Mouse (Mus musculus): Measurements from ENCODE around the gene Tulp3. TPM values are rescaled to one million over a fixed set of nuclear protein-coding genes. Genes with fewer than 3 reads are reported as not detected.

The Tulp3 gene
- total RNA-seq, 2 experiments from 2014 or later: 0.84 to 3.0 TPM

DNA sequence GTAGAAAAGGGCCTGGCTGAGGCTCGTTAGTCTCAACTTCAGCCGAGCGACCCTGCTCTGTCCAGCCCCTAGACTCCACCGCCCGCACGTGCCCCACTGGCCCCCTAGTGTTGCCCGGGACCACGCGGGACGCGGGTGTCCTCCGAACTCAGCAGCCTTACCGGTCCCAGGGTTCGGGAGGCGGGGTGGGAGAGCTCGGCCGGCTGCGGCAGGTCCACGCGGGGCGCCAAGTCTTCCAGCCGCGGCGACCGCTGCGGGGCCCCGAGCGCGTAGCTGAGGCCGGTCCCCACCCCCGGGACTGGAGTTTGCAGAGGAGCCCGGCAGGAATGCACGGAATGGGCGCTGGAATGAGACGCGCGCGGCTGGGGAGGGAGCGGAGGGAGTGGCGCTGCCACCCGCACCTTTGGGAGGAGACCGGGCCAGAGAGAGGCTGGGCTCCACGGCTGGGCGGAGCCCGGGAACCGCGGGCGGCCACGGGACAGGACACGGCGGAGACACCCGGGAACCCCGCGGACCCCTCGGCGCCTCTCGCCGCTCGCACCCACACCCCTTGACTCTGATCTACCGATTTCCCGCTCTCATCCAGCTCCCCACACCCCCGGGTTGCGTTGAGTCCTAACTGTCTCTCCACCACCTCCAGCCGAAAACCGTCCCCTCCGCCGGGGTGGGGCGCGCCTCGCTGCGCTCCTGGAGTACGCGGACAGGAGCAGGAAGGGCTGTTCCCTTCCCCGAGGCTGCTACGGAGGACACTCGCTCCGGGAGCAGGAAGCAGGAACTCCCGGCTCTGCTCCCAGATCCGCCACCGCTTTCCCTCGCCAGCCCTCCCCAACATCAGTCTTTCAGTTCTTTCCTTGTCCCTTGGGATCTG lies 55.3 kb downstream of the Tulp3 start, which contains the start of gene Tead4:
Gene Tead4, minus strand, starts transcription at position 690 of the 868 bp plus-strand sequence.
- no peak for ATAC-seq (replicated peaks; ENCODE audit: low FRiP score, poor library complexity, severe bottlenecking)

DNA sequence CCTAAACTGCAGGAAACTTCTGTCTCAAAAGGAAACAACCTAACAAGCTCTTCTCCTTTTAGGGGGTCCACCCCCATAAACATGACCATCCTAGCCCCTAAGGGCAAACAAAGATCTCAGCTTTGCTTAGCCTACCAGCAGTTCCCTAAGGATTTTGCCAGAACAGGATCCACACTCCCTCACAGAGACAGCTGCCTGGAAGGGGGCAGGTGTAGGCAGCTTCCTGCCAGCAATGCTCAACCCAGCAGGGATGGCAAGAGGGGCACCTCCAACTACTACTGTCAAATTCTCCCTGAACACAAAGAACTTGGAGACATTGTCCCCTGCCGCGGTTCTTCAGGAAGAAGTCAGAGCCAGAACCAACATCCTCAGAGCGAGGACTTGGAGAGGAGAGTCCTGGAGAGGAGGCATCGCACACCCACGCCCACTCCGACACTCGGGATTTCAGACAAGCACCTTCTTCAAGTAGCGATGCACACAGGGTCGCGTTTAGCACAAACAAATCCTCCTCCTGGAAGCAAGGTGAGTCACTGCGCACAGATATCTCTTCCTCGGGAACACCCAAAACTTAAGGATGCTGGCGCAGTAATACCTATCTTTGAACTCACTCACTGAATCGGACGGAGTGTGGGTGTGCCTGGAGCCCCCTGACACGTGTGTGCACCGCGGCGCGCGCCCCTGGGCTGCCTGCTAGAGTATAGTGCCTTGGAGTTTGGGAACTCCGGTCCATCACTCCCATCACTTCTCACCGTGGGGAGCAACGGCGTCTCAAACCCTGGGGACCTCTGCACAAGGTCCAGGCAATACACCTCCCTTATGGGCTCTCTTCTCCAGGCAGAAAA lies 56.1 kb downstream of the Tulp3 start:
- no peak for ATAC-seq (replicated peaks; ENCODE audit: low FRiP score, poor library complexity, severe bottlenecking)

DNA sequence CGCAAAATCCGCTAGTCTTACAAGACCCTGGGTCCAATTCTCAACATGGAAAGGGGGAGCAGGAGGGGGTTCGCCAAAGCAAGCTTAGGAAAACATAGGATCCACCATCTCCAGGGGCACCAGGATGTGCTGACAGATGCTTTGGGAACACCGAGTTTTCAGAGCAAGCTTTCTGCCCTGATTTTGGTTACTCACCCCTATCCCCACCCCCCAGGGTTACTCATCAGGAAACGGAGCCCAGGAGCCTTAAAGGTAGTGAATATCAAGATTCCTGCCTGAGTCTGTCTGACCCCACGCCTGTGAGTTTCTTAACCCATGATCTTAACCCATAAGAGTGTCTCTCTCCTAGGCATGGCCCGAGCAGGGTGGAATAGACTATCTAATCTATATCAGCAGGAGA lies 57.4 kb downstream of the Tulp3 start:
- no peak for ATAC-seq (replicated peaks; ENCODE audit: low FRiP score, poor library complexity, severe bottlenecking)

DNA sequence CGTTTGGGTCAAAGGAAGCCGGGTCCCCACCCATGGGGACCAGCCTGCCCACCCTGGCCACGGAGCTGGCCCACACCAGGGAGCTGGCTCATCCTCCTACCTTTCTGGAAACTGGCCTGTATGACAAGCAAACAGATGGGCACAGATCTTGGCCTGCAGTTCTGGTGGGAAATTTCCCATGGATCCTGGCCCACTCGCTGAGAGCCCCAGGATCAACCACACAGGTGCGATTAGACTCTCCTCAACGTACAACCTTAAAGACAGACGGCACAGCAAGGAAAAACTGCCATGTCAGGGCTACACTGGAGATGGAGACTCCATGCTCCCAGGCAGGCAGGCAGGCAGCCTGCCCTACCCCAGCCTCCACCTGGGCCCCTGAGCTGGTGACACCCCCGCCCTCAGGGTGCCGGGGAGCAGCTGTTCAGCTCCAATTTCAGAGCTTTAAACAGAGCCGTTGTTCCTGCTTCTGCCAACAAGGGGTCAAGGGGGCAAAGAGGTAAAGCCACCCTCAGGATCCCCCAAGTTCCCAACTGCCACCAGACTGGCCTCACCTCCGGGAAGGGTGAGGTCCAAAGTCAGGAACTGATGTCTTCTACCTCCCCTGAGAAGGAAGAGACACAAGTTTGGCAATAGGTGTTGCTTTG lies 58.8 kb downstream of the Tulp3 start:
- ATAC-seq (replicated peaks; ENCODE audit: low FRiP score, poor library complexity, severe bottlenecking): no peak

DNA sequence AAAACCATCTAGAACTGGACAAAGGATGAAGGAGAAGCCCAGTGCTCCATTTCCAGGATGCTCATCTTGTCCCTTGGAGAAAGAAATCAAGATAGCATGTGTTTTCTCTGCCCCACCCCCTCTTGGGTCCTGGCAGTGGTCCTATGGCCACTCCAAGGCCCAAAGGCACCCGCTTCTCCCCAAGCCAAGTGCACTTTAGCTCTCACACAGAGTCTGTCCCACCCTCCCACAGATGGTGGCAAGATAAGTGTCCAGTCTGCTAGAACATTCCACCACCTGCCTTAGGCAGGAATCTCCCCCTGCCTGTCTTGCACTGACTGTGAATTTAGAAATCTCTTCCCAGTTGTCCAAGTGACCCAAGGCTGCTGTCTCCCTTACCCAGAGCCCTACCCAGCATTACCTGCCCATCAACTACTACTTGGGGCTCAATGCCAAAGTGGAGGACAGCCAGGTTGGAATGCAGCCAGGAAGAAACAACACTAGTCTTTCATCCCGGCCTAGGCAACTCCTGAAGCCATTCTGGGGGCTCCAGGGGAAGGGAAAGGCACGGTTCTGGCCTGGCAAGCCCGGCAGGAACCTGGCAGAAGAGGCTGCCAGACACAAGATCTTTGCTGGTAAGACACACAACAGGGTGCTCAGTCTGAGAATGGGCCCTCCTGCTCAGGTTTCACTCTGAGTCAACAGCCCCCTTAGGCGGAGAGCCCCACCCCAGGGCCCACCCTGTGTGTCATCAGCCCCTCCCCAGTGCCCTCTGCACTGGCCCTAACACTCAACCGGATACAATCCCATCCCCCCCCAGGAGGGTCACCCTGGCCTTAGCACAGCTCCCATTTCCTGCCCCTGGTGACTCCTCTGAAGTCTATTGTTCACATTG lies 59.5 kb downstream of the Tulp3 start:
- ATAC-seq (replicated peaks; ENCODE audit: low FRiP score, poor library complexity, severe bottlenecking): no peak

DNA sequence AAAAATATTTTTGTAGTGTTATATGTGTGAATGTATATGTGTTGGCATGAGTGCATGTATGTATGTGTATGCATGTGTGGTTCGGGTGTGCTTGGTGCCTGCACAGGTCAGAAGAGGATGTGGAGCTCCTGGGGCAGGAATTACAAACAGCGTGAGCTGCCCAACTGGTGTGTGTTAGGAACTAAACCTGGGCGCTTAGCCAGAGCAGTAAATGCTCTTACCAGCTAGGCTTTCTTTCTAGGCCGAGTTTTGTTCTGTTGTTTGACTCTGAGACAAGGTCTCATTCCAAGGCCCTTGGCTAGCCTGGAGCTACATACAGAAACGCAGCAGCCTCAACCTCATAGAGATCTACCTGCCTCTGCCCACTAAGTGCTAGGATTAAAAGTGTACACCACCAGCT lies 64.4 kb downstream of the Tulp3 start:
- ATAC-seq (replicated peaks; ENCODE audit: low FRiP score, poor library complexity, severe bottlenecking): no peak

DNA sequence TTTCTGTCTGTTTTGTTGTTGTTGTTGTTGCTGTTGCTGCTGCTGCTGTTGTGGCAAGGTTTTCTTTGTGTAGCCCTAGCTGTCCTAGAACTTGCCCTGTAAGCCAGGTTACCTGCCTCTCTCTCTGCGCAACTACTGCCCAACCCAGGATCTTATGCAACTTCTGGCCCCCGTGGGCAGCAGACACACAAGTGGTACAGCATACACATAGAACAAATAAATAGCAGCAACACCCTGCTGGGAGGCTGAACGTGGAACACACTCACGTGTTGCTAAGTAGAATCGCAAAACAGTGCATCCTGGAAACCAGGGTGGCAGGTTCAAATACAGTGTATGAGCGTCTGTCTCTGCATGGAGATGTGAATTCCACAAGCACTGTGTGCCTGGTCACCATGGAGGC lies 67.0 kb downstream of the Tulp3 start:
- ATAC-seq (replicated peaks; ENCODE audit: low FRiP score, poor library complexity, severe bottlenecking): no peak

DNA sequence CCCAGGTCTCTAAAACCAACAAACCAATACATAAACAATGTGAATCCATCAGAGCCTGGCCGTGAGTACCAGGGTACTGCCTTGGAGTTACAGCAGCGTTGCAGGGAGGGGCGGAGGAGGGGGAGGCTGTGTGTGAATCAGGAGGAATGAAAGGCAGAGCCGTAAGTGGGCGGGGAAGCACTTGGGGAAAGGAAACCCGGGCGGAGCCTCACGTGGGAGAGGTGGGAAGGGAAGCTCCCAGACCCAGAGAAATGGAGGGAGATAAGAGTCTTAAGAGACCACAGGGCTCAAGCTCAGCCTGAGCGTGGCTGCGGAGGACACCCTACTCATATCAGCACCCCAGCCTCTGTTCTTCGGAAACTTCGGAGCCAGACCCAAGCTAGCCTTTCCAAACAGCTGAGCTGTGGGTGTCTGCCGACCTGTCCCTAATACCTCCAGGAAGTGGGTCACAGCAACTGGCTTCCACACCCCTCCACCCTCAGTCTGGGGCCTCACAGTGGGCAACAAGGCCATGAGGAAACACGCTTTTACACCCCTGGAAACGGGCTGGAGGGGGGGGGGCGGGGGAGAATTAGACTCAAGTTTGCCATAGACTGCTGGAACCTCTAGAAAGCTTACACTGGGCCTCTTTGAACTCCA lies 69.7 kb downstream of the Tulp3 start:
- ATAC-seq (replicated peaks; ENCODE audit: low FRiP score, poor library complexity, severe bottlenecking): no peak

DNA sequence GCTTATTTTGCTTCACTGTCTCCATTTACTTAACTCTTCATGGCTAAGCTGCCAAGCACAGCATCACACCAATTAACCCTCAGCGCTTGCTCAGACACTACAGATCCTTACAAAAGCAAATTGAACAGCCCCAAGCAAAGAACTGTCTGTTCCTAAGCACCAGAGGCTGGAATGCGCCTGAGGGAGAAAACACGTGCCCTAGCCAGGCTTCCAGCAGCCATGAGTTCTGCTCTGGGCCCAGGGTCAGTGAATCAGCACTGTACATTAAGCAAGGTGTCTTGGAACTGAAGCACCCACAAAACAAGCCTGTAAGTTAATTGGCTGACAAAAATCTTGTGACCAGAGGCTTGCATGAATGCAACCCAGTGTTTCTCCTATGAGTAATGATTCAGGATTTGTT lies 73.5 kb downstream of the Tulp3 start:
- no peak for ATAC-seq (replicated peaks; ENCODE audit: low FRiP score, poor library complexity, severe bottlenecking)

DNA sequence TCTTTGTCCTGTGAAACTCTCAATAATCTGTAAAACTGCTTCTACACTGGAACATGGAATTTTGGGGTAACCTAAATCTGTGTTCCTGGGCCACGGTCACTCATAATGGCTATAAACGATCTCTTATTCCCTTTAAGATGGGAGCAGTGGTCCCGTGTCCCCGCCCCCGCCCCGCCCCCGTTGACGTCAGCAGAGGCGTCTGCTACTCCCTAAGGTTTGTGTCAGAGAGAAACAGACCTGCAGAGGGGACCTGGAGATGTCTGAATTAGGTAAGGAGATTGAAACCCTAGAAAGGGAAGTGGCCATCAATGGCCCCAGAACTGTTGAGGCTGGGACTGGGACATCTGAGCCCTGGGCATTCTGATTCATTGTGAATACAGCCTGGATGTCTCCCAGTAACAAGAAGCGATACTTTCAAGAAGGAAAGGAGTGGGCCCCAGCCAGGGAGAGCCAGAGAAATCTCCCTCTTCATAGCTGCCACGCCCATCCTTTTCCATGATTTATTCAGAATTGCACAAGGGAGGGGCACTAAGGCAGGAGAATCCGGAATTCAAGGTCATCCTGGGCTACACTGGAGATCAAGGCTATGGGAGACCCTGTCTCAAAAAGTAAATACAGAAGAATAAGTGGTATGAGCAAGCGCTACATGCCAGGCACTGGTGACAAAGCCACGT lies 75.0 kb downstream of the Tulp3 start:
- ATAC-seq (replicated peaks; ENCODE audit: low FRiP score, poor library complexity, severe bottlenecking): no peak

DNA sequence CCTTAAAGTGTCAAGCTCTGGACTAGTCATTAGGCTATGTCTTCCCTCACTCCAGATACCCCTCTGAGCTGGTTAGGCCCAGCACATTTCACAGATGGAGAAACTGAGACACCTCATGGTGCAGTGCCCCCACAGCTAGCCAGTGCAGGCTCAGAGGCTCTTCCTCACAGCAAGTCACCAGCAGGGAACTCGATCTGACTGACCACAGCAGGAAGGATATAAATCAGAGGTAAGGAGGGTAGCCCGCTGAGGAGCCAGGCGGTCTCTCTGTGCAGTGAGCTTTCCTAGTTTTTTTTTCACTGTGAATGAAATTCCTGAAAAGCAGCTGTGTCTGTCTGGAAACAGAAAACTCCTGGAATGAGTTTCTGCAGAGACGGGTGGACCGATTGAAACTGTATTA lies 76.0 kb downstream of the Tulp3 start:
- no peak for ATAC-seq (replicated peaks; ENCODE audit: low FRiP score, poor library complexity, severe bottlenecking)

DNA sequence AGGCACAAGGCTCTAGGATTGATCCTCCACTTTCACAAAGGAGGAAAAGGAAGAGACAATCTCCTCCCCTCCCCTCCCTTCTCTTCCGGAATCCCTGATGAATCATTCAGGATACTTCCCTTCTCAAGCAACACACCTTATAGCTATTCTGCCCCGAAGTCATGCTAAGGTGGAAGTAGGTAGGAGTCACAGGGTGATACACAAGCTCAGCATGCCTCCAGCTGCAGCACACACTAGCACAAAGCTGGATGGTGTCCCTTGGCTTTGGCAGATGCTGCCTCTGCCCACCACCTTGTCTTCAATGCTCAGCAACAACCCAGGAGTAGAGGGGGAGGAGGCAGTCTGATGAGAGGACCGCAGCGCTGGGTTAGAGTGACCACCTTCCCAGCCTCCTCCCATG lies 76.6 kb downstream of the Tulp3 start:
- ATAC-seq (replicated peaks; ENCODE audit: low FRiP score, poor library complexity, severe bottlenecking): no peak

DNA sequence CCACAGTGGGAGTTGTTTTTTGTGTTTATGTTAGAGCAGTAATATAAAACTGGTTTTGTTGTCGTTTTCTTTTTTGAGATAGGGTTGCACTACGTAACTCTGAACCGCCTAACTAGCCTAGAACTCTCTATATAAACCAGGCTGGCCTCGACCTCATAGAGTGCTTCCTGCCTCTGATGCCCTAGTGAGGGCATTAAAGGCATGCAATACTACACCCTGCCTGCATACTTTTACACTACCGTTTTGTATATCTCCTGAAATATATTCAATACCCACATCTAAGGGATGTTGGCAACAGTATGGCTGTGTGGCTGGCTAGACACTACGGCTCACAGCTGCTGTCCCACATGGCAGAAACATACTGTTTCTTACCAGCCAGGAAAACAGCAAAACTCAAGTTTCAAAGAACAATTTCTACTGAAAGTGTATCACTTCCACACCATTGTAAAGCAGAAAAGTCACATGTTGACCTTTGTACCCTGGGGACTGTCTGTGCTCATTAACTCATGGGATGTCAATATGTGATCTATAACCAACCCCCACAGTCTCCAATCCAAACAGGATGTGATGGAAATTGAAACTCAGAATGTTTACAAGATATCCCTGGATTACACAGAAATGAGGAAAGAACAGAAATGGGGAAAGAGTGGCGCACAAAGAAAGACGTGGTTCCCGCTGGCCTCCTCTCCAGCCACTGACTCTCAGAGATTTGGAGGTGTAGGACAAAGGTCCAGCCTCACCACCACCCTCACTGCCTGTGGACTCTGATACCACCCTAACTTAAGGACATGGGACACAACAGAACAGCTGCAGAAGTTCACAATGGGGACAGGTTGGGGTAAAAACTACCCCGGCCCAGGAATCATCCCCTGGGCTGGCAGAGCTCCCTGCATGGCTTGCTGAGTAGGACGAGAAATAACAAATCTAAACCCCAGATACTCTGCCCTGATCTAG lies 78.2 kb downstream of the Tulp3 start:
- no peak for ATAC-seq (replicated peaks; ENCODE audit: low FRiP score, poor library complexity, severe bottlenecking)

DNA sequence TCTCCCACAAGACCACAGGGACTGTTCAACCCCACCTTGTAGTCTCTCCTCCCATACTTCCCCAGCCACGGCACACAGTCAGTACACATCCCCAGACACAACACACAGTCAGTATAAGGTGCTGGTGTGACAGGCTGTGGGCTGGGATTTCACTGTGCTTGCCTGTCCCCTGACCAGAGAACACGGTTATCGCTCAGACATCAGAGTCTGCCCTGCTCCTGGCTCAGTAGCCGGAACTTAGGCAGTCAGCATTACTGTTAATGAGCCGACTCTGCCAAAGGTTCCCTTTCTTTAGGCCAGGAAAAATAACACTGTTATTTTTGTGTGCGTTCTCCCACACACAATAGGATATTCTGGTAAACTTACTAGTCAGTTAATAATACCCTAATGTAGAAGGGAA lies 79.3 kb downstream of the Tulp3 start:
- ATAC-seq (replicated peaks; ENCODE audit: low FRiP score, poor library complexity, severe bottlenecking): no peak

DNA sequence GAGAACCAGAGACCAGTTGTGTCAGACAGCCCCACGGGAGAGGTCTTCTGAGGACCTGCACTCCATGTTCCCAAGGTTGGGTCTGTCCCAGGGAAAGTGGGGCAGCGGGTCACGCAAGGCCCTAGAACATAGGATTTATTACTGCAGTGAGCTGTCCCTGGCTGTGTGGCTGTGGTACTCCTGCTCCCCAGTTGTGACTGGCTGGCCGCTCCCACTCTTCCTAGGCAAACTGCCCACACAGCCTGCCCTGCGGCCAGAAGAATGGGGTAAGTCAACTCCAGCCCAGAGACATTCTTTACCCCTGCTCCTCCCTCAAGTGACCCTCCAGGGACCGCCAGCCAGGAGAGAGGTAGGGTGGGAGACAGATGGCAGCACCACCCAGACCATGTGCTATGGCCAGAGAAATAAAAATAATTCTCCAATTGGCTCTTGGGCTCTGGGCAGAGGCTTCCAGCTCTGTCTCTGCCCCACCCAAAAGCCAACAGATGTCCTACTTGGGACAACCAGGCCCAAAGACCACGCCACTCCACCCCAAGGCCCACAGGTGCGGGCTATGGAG lies 80.1 kb downstream of the Tulp3 start:
- no peak for ATAC-seq (replicated peaks; ENCODE audit: low FRiP score, poor library complexity, severe bottlenecking)

DNA sequence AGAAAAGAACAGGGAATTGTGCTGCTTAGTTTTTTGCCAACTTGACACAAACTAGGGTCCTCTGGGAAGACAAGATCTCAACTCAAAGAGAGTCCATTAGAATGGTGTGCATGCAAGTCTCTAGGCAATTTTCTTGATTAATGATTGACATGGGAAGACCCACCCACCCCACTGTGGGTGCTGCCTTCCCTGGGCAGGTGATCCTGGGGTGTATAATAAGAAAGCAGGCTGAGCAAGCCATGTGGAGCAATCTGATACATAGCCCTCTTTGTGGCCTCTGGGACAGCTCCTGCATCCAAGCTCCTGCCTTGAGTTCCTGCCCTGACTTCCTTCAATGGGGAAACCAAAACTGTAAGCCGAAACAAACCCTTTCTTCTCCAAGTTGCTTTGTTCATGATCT lies 82.1 kb downstream of the Tulp3 start:
- no peak for ATAC-seq (replicated peaks; ENCODE audit: low FRiP score, poor library complexity, severe bottlenecking)

DNA sequence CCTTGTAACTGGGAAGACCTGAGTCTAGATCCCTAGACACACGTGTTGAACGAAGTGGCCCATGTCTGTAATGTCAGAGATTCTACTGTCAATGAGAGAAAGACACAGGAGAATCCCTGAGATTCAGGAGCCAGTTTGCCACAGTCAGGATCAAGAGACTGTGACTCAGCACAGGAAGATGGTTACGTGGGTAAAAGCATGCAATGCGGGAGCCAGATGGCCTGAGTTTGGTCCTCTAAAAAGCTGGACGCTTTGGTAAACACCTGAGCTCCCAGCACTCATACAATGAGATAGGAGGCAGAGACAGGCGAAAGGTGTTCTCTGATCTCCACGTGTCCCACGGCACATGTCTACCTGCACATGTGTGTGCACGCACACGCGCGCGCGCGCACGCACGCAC lies 82.9 kb downstream of the Tulp3 start:
- ATAC-seq (replicated peaks; ENCODE audit: low FRiP score, poor library complexity, severe bottlenecking): no peak

Measured in erythroid progenitor cell, adult 5-6 weeks (primary cell).